ENCODE assay signal across 25 mouse cellular contexts in the genomic region with DNA sequence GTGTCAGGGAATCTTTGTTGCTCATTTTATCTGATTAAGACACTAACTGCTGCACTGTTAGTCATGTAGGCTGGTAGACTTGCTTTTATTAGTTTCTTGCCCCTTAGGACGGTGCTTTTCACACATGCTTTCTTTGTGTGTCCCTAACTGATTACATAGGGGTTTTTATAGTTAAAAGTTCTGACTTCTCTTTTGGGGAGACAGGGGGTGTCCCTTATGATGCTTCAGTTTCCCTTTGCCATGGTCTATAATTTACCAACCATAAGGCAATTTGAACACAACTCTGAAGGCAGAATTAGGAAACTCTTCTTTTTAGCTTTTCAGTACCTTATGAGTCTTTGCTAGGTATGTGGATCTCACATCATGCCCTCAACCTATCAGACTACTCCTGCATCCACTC.
"Had no signal": no experiment of that assay in that cellular context is flagged by ENCODE, and none has a peak within 500 bp of the region (broad histone marks: within the 10 kb centered on the region; RNA-seq: fewer than 3 reads in every experiment).

No protein-coding gene starts in this region.

- H3K9me3 ChIP-seq: heart, embryonic 13.5 days; heart, embryonic 15.5 days; hindbrain, embryonic 13.5 days; hindbrain, embryonic 15.5 days; intestine, embryonic 15.5 days; limb, embryonic 13.5 days; limb, embryonic 15.5 days; liver, embryonic 12.5 days had no signal

- H3K4me3 ChIP-seq: heart, adult 2 months; heart, embryonic 13.5 days; heart, embryonic 15.5 days; hindbrain, embryonic 13.5 days; hindbrain, embryonic 15.5 days; intestine, embryonic 15.5 days; limb, embryonic 13.5 days; limb, embryonic 15.5 days; liver, embryonic 12.5 days had no signal

- DNase-seq: gastrocnemius, postnatal 14 days; gastrocnemius, postnatal 36 days; heart, adult 11 months; heart, adult 2 months; heart, postnatal 14 days; heart, postnatal 36 days; kidney, adult 18-20 months; kidney, adult 8-10 months; kidney, postnatal 10 days; kidney, postnatal 25 days; kidney, postnatal 4 days; layer of hippocampus, adult 9-11 months; layer of hippocampus, postnatal 36 days; left cerebral cortex, postnatal 4 days had no signal

- H3K4me1 ChIP-seq: heart, embryonic 13.5 days; heart, embryonic 15.5 days; hindbrain, embryonic 15.5 days; intestine, embryonic 15.5 days; limb, embryonic 13.5 days; limb, embryonic 15.5 days; liver, embryonic 12.5 days had no signal

- H3K36me3 ChIP-seq: heart, embryonic 13.5 days; heart, embryonic 15.5 days; hindbrain, embryonic 13.5 days; hindbrain, embryonic 15.5 days; intestine, embryonic 15.5 days; limb, embryonic 13.5 days; limb, embryonic 15.5 days; liver, embryonic 12.5 days had no signal

- H3K9ac ChIP-seq: heart, embryonic 13.5 days; heart, embryonic 15.5 days; hindbrain, embryonic 13.5 days; hindbrain, embryonic 15.5 days; intestine, embryonic 15.5 days; limb, embryonic 13.5 days; limb, embryonic 15.5 days; liver, embryonic 12.5 days had no signal

- H3K4me2 ChIP-seq: heart, embryonic 11.5 days; heart, embryonic 13.5 days; heart, embryonic 15.5 days; hindbrain, embryonic 13.5 days; hindbrain, embryonic 15.5 days; intestine, embryonic 15.5 days; limb, embryonic 13.5 days; limb, embryonic 15.5 days; liver, embryonic 12.5 days had no signal

- H3K27me3 ChIP-seq: heart, embryonic 13.5 days; heart, embryonic 15.5 days; hindbrain, embryonic 13.5 days; hindbrain, embryonic 15.5 days; intestine, embryonic 15.5 days; limb, embryonic 13.5 days; limb, embryonic 15.5 days; liver, embryonic 12.5 days had no signal

- H3K27ac ChIP-seq: heart, adult 2 months; heart, embryonic 13.5 days; heart, embryonic 15.5 days; hindbrain, embryonic 13.5 days; hindbrain, embryonic 15.5 days; intestine, embryonic 15.5 days; limb, embryonic 13.5 days; limb, embryonic 15.5 days; liver, embryonic 12.5 days had no signal

- ATAC-seq: inflammation-experienced regulatory T-cells, adult 6 months; intestine, embryonic 15.5 days; intestine, postnatal 0 days; liver, embryonic 12.5 days had no signal
